29 mouse cellular contexts compared by ENCODE assay signal in the genomic region with DNA sequence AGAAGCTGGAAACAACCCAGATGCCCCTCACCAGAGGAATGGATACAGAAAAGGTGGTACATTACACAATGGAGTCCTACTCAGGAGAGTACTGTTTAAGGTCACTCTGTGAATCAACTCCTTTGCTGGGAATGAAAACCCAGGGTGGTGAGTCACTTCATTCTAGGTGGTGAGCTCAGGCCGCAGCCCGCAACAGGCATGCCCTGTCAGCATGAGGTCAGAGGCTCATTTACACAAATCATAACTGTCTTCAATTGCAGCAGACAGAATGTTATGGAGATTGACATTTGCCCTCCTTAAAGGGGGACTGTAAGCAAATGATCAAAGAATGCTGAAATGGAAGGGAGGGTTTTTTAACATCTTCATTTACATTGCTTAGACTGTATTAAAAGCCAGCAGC.
A peak's percentile ranks its signal among the peaks of the same experiment; 100 is the strongest.
DNase-seq lines count a peak whose midpoint lies in the region; ATAC-seq and TF ChIP-seq lines count a peak whose summit lies in the region.
"Had no signal": no experiment of that assay in that cellular context is flagged by ENCODE, and none has a peak within 500 bp of the region (broad histone marks: within the 10 kb centered on the region; RNA-seq: fewer than 3 reads in every experiment).

No protein-coding gene starts in this region.

- no peak for TF ChIP-seq POLR2A in myocyte (IDR thresholded peaks at IDR 0.05; ENCODE audit: insufficient read length, low read depth)

- no peak for TF ChIP-seq EP300 in lung, postnatal 0 days (IDR thresholded peaks at IDR 0.05)

- TF ChIP-seq CTCF in lung, postnatal 0 days (IDR thresholded peaks at IDR 0.05), result no peak

- H3K9me3 ChIP-seq in lung, postnatal 0 days (ENCODE audit: low read length), result no peaks in the 10 kb centered on the region
- H3K9me3 ChIP-seq: forebrain, embryonic 15.5 days; G1E; hindbrain, embryonic 15.5 days; limb, embryonic 12.5 days; liver, embryonic 15.5 days; neural tube, embryonic 13.5 days had no signal

- no peak overlapping the region for H3K4me3 ChIP-seq in lung, postnatal 0 days (ENCODE audit: low read depth, low read length)
- H3K4me3 ChIP-seq in myocyte, result no peak overlapping the region
- H3K4me3 ChIP-seq: forebrain, embryonic 15.5 days; hindbrain, embryonic 15.5 days; left cerebral cortex, adult 2 months; limb, embryonic 12.5 days; liver, embryonic 15.5 days; neural tube, embryonic 13.5 days had no signal

- H3K4me2 ChIP-seq in lung, postnatal 0 days (replicated peaks; ENCODE audit: low read depth, low read length), result no peak overlapping the region
- H3K4me2 ChIP-seq in myocyte (ENCODE audit: low read depth), result peak overlapping the region; percentile 25
- H3K4me2 ChIP-seq: forebrain, embryonic 15.5 days; heart, embryonic 11.5 days; hindbrain, embryonic 15.5 days; limb, embryonic 12.5 days; liver, embryonic 15.5 days; lung, embryonic 14.5 days; midbrain, embryonic 11.5 days; neural tube, embryonic 13.5 days had no signal

- no peaks in the 10 kb centered on the region for H3K36me3 ChIP-seq in lung, postnatal 0 days (ENCODE audit: insufficient read depth, low read length)
- H3K36me3 ChIP-seq in myocyte (ENCODE audit: control insufficient read depth, insufficient read depth), result no peaks in the 10 kb centered on the region
- H3K36me3 ChIP-seq: forebrain, embryonic 15.5 days; G1E; hindbrain, embryonic 15.5 days; limb, embryonic 12.5 days; liver, embryonic 15.5 days; neural tube, embryonic 13.5 days had no signal

- H3K9ac ChIP-seq in lung, postnatal 0 days (replicated peaks; ENCODE audit: low read depth), result no peak overlapping the region
- H3K9ac ChIP-seq: forebrain, embryonic 15.5 days; hindbrain, embryonic 15.5 days; limb, embryonic 12.5 days; liver, embryonic 15.5 days; lung, embryonic 14.5 days; neural tube, embryonic 13.5 days had no signal

- ATAC-seq in lung, postnatal 0 days, result peak; percentile 43; the same call in 1 of the 2 replicates
- no peak for ATAC-seq in activated CD4-positive, CD25-positive, alpha-beta regulatory T cell, adult 4 months
- ATAC-seq: forebrain, embryonic 15.5 days; inflammation-experienced regulatory T-cells, adult 6 months; midbrain, embryonic 16.5 days had no signal

- no peaks in the 10 kb centered on the region for H3K79me2 ChIP-seq in myocyte (ENCODE audit: control insufficient read depth, insufficient read depth)

- no peak overlapping the region for H3K27ac ChIP-seq in lung, postnatal 0 days (ENCODE audit: low read length)
- H3K27ac ChIP-seq: forebrain, embryonic 15.5 days; hindbrain, embryonic 15.5 days; left cerebral cortex, adult 2 months; limb, embryonic 12.5 days; liver, embryonic 15.5 days; neural tube, embryonic 13.5 days had no signal

- peak; percentile 28 for DNase-seq in lung, postnatal 0 days (ENCODE audit: low spot score)
- DNase-seq in lung, postnatal 4 days, result no peak
- peak; percentile 74 for DNase-seq in NIH3T3 (ENCODE audit: low read depth)
- DNase-seq in adrenal gland, postnatal 10 days, result peak; percentile 33
- DNase-seq in yolk sac, embryonic 10.5 days (ENCODE audit: low spot score), result no peak
- no peak for DNase-seq in kidney, postnatal 36 days
- DNase-seq: B cell, adult 2 months; cerebellum, adult 2 months; cerebellum, postnatal 25 days; gastrocnemius, postnatal 25 days; heart, adult 11 months; kidney, adult 11 months; kidney, postnatal 14 days; lung, embryonic 14.5 days; thymus, adult 2 months; thymus, postnatal 36 days had no signal

- no peaks in the 10 kb centered on the region for H3K27me3 ChIP-seq in lung, postnatal 0 days (replicated peaks; ENCODE audit: insufficient read depth, low read length)
- no peaks in the 10 kb centered on the region for H3K27me3 ChIP-seq in myocyte (ENCODE audit: control insufficient read depth, insufficient read depth, insufficient read length)
- H3K27me3 ChIP-seq: forebrain, embryonic 15.5 days; hindbrain, embryonic 15.5 days; limb, embryonic 12.5 days; liver, embryonic 15.5 days; neural tube, embryonic 13.5 days had no signal

- 53% methylated on average over 2 of the region's 2 CpGs for WGBS in lung, postnatal 0 days

- no peaks in the 10 kb centered on the region for H3K4me1 ChIP-seq in lung, postnatal 0 days (ENCODE audit: insufficient read depth, low read depth, low read length)
- H3K4me1 ChIP-seq: forebrain, embryonic 15.5 days; hindbrain, embryonic 15.5 days; limb, embryonic 12.5 days; liver, embryonic 15.5 days; neural tube, embryonic 13.5 days had no signal

- no peak overlapping the region for H3ac ChIP-seq in myocyte (ENCODE audit: control insufficient read depth, insufficient read length)

TF ChIP-seq in myocyte, 11 proteins besides CTCF, POLR2A, EP300 and RAD21:
- TF ChIP-seq MYOD1 (IDR thresholded peaks at IDR 0.05; ENCODE audit: control insufficient read depth in 1 of 3, insufficient read length in 2 of 3, low read depth in 2 of 3) (peak in 2 of 3 experiments; percentile 8 to 70), TCF3 (IDR thresholded peaks at IDR 0.05; ENCODE audit: insufficient read length, low read depth) (peak; percentile 46), SRF (IDR thresholded peaks at IDR 0.05; ENCODE audit: control insufficient read depth, insufficient read length, low read depth) (no peak), POLR2AphosphoS2 (IDR thresholded peaks at IDR 0.05; ENCODE audit: insufficient read length, low read depth) (no peak), E2F4 (IDR thresholded peaks at IDR 0.05; ENCODE audit: insufficient read depth) (no peak), CEBPB (IDR thresholded peaks at IDR 0.05; ENCODE audit: insufficient read depth, poor library complexity, severe bottlenecking) (peak; percentile 49; the same call in 1 of the 2 replicates), MAX (IDR thresholded peaks at IDR 0.05; ENCODE audit: low read depth) (no peak), MYOG (IDR thresholded peaks at IDR 0.05; ENCODE audit: control insufficient read depth in 1 of 3, insufficient read depth in 1 of 3, insufficient read length in 2 of 3, low read depth in 2 of 3) (peak in 1 of 3 experiments; percentile 47)
TF ChIP-seq in myocyte: peak in this region for 4.

Comparison
In these comparisons a context has a peak if more than half of its experiments do, and no peak if none do; other contexts are left out.
1. DNase-seq: peak in lung, postnatal 0 days (single experiment), NIH3T3 (single experiment) and adrenal gland, postnatal 10 days (single experiment); none in lung, postnatal 4 days (0 of 2), yolk sac, embryonic 10.5 days (single experiment) and kidney, postnatal 36 days (0 of 2).